Mouse (Mus musculus) myocyte (in vitro differentiated cells): ENCODE measurements around the gene Hoxd1.

Experiments
- CEBPB ChIP-seq: IDR thresholded peaks from 2 replicates; pipeline ENCODE4 v1.6.1; 2011; ENCODE audit warnings: mild to moderate bottlenecking, moderate library complexity; ENCODE audit not compliant: poor library complexity, insufficient read depth, severe bottlenecking
- E2F4 ChIP-seq: IDR thresholded peaks from one replicate; pipeline ENCODE4 v1.6.1; 2011; ENCODE audit warnings: mild to moderate bottlenecking, control low read depth, moderate library complexity; ENCODE audit not compliant: insufficient read depth
- MYOD1 ChIP-seq, 3 experiments: IDR thresholded peaks; one replicate each; pipeline ENCODE4 v1.6.1; 2011; ENCODE audit warnings: control low read depth in 2 of 3, low read depth in 2 of 3, mild to moderate bottlenecking in 2 of 3, moderate library complexity in 1 of 3; ENCODE audit not compliant: insufficient read length in 2 of 3, control insufficient read depth in 1 of 3
- POLR2A ChIP-seq: IDR thresholded peaks from one replicate; pipeline ENCODE4 v1.6.1; 2011; ENCODE audit warnings: low read depth, mild to moderate bottlenecking, control low read depth, moderate library complexity; ENCODE audit not compliant: insufficient read length
- POLR2AphosphoS2 ChIP-seq: IDR thresholded peaks from one replicate; pipeline ENCODE4 v1.6.1; 2011; ENCODE audit warnings: low read depth, control low read depth; ENCODE audit not compliant: insufficient read length
- SRF ChIP-seq: IDR thresholded peaks from one replicate; pipeline ENCODE4 v1.6.1; 2011; ENCODE audit warnings: low read depth; ENCODE audit not compliant: control insufficient read depth, insufficient read length
- TCF12 ChIP-seq: IDR thresholded peaks from one replicate; pipeline ENCODE4 v1.6.1; 2011; ENCODE audit warnings: mild to moderate bottlenecking, control low read depth; ENCODE audit not compliant: poor library complexity, insufficient read depth, severe bottlenecking
- USF1 ChIP-seq: IDR thresholded peaks from one replicate; pipeline ENCODE4 v1.6.1; 2011; ENCODE audit warnings: low read depth, mild to moderate bottlenecking, control low read depth, moderate library complexity

DNA sequence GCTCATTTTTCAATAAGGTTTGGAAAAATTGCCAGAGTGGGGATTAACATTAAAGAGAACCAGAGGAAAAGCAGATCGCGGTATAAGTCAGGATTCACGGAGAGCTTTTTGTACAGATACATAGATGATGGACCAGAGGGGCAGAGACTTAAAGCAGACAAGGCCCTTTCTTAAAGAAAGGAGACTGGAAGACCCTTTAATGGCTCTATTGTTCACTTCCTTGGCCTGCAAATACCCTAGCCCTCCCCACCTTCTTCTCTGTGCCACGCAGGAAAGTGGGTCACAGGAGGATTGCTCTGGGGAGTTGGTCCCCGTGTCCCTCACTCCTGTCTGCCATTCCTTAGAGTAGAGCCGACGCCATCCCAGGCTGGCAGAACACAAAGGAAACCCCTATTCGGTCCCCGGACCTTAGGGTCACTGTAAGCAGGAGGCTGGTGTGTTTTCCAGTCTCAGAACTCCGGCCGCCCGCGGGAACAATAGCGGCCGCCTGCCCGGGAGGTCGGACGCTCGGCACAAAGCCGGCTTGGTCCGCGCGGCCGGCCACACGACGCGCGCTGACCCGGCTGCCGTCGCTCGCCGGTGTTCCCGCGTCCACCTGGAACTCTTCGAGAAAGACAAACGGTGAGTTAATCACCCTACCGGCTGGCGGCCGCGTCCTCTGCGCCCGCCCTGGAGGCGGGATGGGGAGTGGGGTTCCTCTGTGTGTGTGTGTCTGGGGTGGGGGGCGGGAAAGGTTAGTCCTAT is 10.2 kb upstream of the Hoxd1 start:
- TF ChIP-seq USF1 (no peak), POLR2A (no peak), E2F4 (no peak), POLR2AphosphoS2 (no peak), TCF12 (no peak), CEBPB (no peak), MYOD1 (IDR thresholded peaks at IDR 0.05; ENCODE audit: control insufficient read depth in 1 of 3, insufficient read length in 2 of 3, low read depth in 2 of 3) (no peak), SRF (no peak)
